Mouse (Mus musculus): Measurements from ENCODE around the gene Scarf1.

Gene Scarf1

DNA sequence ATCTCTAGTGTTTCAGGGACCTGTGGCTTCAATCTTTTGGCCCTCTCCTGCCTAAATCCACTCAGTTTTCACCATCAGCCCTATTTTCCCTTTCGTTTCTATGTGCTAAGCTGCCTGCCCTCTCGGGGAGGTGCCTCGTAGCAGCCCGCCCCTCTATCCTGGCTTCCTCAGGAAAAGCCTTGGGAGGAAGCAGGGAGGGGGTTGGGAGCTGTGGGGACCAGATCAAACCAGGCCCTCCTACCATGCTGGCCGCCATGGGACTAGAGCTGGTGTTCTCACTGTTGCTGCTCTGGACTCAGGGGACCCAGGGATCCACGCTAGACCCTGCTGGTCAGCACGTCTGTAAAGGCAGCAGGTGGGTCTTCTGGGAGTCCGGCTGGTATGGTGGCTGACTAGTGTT is at the start of gene Scarf1:
Gene Scarf1, plus strand, starts transcription at position 205 of the 400 bp plus-strand sequence.
- peak; percentile 73 for DNase-seq (ENCODE audit: low read depth, low spot score)

GRCm38 (mm10) chr11:75463624-75464023 is 49.7 kb upstream of the Scarf1 start:
- DNase-seq (ENCODE audit: low read depth, low spot score), result no peak

- no peak for DNase-seq (ENCODE audit: low read depth, low spot score)
These were observed 48.9 kb upstream of the Scarf1 start for GRCm38 (mm10) chr11:75464417-75464816.

- DNase-seq (ENCODE audit: low read depth, low spot score), result no peak
These were observed 48.3 kb upstream of the Scarf1 start for GRCm38 (mm10) chr11:75465051-75465450.

DNA sequence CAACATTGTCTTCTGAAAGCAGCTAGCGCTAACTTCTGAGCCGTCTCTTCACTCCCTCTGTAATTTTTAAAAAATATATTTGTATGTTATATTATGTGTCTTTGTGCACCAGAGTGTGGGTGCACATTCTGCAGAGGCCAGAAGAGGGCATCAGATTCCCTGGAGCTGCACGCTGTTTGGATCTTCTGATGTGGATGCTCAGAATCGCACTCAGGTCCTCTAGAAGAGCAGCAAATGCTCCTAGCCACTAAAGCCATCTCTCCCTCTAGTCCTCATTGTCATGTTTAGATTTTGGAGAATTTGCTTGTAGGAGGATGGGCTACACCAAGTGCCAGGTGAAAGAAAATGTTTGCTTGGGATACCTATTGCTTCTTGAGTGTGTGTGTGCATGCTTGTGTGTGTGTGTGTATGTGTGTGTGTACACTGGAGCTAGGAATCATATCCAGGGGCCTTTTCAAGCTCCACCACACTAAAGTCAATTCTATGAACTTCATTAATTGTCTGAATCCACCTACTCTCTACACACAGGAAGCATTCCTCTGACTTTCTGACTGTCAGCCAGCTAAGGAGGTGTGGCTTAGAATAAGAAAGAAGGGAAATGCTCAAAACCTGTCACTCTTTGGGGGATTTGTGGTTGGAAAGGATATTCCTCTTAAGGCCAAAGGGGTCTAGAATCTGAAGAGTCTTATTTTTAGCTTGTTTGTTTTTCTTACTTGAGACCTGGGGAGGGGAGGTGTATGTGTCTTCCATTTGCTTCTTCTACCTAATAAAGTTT is 46.4 kb upstream of the Scarf1 start:
- DNase-seq (ENCODE audit: low read depth, low spot score), result peak; percentile 54

GRCm38 (mm10) chr11:75467512-75468215 is 45.7 kb upstream of the Scarf1 start:
- peak; percentile 83 for DNase-seq (ENCODE audit: low read depth, low spot score)

DNA sequence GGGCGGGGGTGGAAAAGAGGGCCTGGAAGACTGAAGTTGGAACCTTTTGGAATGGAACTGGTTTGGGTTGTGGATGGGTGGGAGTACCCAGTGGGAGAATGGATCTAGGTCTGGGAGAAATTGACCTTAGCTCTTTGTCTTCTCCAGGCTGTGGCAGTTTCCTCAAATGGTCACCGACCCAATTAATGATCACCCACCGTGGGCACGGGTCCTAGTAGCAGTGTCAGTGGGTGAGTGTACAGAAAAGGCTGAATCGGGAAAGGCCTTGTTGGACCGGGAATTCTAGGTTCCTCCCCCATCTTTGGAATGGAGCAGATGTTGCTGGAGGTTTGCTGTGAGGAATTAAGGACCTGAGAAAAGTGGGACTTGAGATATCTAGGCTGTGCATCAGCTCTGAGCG is 44.9 kb upstream of the Scarf1 start:
- no peak for DNase-seq (ENCODE audit: low read depth, low spot score)

DNA sequence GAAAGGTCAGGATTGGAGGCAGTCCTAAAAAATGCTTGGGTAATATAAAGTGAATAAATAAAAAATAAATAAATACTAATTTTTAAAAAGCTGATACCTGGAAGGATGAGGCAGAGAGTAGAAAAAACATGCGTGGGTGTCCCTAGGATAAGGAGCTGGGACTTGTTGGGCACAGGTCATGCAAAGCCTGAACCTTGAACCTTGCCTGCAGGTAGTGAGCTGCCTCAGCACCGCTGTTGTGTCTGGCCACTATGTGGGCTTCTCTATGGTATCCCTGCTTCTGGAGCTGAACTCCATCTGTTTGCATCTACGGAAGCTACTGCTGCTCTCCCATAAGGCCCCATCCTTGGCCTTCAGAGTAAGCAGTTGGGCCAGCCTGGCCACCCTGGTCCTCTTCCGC is 44.1 kb upstream of the Scarf1 start:
- no peak for DNase-seq (ENCODE audit: low read depth, low spot score)

DNA sequence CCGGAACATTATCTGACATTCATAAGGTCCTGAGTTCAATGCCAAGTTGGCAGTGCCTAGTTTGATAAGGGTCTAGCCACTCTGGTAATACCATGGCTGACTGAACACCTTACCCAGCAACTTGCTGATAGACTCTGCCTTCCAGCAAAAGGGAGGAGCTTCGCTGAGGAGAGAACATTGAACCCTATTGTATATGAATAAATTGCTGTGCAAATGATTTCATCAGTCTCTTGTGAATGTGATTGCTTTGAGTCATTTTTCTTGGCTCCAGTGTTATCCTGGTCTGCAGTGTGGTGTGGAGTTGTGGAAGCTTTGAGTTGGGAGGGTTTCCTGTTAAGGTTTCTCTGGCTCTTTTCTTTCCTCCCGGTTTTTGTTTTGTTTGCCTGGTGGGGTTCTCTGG is 42.7 kb upstream of the Scarf1 start:
- DNase-seq (ENCODE audit: low read depth, low spot score), result no peak

DNA sequence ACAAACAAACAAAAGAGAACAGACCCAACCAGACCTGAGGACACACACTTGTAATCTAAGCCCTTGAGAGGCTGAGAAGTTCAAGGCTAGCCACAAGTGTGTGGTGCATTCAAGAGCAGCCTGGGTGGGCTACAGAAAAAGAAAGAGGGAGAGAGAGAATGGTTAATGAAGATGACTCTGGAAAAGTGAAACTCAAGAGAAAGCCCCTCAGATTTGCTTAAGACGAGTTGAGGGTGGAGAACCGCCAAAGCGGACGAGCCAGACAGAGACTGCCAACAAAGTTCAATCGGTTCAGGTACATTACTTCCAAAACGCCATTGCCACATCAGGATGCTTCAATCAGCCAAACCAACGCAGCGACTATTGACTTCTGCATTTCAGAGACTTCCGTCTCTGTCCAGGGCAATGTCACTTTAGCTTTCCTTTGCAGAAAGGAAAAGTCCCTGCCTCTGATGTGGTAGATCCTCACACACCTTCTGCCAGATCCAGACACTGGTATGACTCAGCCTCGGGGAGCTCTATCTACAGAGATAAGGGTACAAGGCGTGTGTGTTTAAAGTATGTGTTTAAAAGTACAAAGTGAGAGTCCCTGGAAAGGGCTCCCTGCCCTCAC is 40.8 kb upstream of the Scarf1 start:
- no peak for DNase-seq (ENCODE audit: low read depth, low spot score)

DNA sequence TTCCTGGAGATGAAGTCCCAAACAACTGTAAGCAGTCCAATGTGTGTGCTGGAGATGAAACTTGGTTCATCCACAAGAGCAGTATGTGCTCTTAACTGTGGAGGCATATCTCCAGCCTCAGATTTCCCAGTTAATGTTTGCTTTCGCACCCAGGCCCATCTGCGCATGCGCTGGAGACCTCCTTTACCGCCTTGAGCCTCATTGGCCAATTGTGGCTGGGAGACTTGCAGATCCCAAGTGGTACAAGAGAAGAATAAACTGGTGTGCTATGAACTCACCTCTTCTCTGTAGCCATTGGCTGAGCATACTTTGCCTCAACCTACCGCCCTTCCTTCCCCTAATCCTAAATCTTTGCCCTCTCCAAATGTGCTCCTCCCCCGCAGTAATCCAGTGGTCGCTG is 40.0 kb upstream of the Scarf1 start:
- DNase-seq (ENCODE audit: low read depth, low spot score), result peak; percentile 57

- DNase-seq (ENCODE audit: low read depth, low spot score), result no peak
These were observed 27.1 kb upstream of the Scarf1 start for GRCm38 (mm10) chr11:75486192-75486591.

- DNase-seq (ENCODE audit: low read depth, low spot score), result peak; percentile 98
These were observed 26.6 kb upstream of the Scarf1 start, which contains the start of gene Prpf8 for GRCm38 (mm10) chr11:75486601-75487285. Prpf8 (plus strand) TSS chr11:75486816.

GRCm38 (mm10) chr11:75487496-75487895 is 25.8 kb upstream of the Scarf1 start:
- no peak for DNase-seq (ENCODE audit: low read depth, low spot score)

DNA sequence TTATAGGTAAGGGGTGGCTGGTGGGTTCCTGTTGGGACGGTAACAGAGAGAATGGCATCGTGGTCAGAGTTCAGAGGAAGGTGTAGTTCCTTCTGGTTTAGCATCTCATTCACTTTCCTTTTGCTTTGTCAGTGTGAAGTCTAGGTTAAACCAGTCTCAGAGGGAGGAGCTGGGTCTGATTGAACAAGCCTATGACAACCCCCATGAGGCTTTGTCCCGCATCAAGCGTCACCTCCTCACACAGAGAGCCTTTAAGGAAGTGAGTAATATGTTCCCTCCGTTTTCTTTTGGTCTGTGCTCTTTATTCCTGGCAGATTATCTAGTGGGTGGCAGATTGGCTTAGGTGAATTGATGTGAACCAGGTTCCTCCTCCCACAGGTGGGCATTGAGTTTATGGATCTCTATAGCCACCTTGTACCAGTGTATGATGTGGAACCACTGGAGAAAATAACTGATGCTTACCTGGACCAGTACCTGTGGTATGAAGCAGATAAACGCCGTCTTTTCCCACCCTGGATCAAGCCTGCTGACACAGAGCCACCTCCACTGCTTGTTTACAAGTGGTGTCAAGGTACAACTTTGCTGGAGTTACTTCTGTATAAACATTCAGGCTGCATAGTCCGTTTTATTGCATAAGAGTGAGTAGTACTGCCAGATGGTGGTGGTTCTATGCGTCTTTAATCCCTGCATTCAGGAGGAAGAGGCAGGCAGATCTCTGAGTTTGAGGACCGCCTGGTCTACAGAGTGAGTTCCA is 18.9 kb upstream of the Scarf1 start:
- no peak for DNase-seq (ENCODE audit: low read depth, low spot score)

DNA sequence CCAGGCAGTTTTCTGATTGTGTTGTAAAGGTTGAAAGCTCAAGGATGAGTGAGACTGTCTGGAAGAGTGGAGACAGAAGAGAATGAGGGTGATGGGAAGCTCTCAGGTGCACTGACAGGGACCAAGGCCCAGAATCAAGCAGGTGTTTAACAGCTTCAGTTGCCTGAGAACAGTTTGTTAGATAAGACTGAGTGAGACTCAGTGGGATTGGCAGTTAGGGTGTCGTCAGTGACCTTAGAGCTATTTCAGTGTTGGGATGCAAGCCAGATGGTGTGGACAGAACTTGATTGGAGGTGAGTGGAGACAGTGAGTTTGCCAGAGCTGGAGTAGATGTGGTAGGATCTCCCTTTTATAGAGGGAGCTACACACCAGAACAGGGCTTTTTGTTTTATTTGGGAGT is 15.2 kb upstream of the Scarf1 start:
- no peak for DNase-seq (ENCODE audit: low read depth, low spot score)

GRCm38 (mm10) chr11:75508162-75508561 is 5.2 kb upstream of the Scarf1 start:
- DNase-seq (ENCODE audit: low read depth, low spot score), result no peak

GRCm38 (mm10) chr11:75508904-75509303 is 4.4 kb upstream of the Scarf1 start:
- DNase-seq (ENCODE audit: low read depth, low spot score), result no peak

DNA sequence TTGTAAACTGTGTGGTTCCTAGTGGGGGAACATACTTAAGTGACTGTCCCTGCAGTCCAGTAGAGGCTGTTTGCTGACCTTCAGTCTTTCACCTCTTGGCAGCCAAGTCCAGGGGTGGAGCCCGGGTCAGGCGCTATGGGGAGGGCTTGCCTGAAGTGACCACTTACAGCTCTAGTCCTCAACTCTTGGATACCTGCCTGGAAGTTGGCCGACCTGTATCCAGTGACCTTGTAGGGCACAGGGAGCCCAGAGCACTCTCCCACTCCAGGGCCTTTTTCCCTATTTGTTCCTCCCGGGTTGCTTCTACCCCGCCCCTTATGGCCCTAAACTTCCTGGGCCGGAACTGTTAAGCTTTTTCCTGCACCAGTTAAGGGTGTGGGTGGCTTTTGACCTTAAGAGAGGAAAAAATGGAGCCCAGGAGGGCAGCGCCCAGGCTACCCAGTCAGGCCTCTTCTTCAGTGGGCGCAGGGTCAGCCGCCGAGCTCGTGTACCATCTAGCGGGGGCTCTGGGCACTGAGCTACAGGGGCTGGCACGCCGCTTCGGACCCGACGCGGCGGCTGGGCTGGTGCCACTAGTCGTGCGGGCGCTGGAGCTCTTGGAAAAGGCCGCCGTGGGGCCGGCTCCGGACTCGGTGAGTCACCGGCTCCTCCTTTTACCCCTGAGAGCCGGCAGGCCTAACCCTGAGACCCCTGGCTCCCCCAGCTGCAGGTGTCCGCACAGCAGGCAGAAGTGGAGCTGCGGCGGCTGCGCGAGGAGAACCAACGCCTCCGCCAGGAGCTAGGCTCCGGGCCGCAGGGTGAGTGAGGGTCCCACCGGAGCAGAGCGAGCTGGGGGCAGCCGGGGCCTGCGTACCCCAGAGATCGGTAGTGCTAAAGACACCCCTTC is 3.4 kb upstream of the Scarf1 start, which contains the start of gene Rilp:
Gene Rilp, plus strand, starts transcription at position 354 of the 886 bp plus-strand sequence.
- peak; percentile 85 for DNase-seq (ENCODE audit: low read depth, low spot score)

GRCm38 (mm10) chr11:75510627-75510993 is 2.7 kb upstream of the Scarf1 start:
- DNase-seq (ENCODE audit: low read depth, low spot score), result peak; percentile 94
